Mouse (Mus musculus): Measurements from ENCODE around the gene Disc1.

DNA sequence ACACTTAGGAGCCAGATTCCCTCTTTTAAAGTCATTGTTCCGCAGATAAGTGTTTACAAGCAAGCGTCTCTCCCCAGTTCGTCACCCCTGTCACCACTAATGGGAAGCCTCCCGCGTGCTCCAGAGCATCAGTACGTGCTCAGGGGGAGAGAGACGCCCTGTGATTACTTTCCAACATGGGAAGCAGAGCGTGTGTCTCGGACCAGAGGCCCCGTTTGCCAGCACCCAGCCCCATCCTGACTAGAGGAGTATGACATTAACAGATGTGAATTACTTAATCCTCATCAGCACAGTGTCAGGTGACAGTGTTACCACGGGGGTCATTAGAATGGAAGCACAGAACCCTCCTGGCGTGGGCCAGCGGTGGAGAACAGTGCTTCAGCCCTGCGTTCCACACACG, 15.3 kb upstream of the Disc1 start:
- TF ChIP-seq POLR2A (IDR thresholded peaks at IDR 0.05; ENCODE audit: borderline replicate concordance, control insufficient read depth, low read depth, low read length): no peak
- TF ChIP-seq CTCF (IDR thresholded peaks at IDR 0.05; ENCODE audit: control insufficient read depth, insufficient read depth, low read length): no peak
